Mouse (Mus musculus): ENCODE results near the gene Sdhd.

GRCm38 (mm10) chr9:50646826-50647370, 43.3 kb upstream of the Sdhd start:
- TF ChIP-seq POLR2A (IDR thresholded peaks at IDR 0.05; ENCODE audit: control insufficient read depth, low read depth, low read length), result no peak
- no peak for TF ChIP-seq CTCF (IDR thresholded peaks at IDR 0.05; ENCODE audit: control insufficient read depth, insufficient read depth, insufficient replicate concordance, low read depth, low read length)
